Mouse (Mus musculus): ENCODE results near the gene Gatad2b.

The Gatad2b gene

GRCm38 (mm10) chr3:90381727-90382126, 88.7 kb downstream of the Gatad2b start:
- no peak for DNase-seq (ENCODE audit: low read depth)

- DNase-seq (ENCODE audit: low read depth), result peak; percentile 58
Measured at GRCm38 (mm10) chr3:90383690-90384089, 90.7 kb downstream of the Gatad2b start.

- DNase-seq (ENCODE audit: low read depth), result no peak
Measured at GRCm38 (mm10) chr3:90384851-90385375, 91.9 kb downstream of the Gatad2b start.

- no peak for DNase-seq (ENCODE audit: low read depth)
Measured at GRCm38 (mm10) chr3:90386817-90387216, 93.8 kb downstream of the Gatad2b start.

- DNase-seq (ENCODE audit: low read depth), result no peak
Measured at GRCm38 (mm10) chr3:90387483-90387882, 94.5 kb downstream of the Gatad2b start.

- DNase-seq (ENCODE audit: low read depth), result no peak
Measured at GRCm38 (mm10) chr3:90388192-90388591, 95.2 kb downstream of the Gatad2b start.

GRCm38 (mm10) chr3:90388726-90389510, 95.9 kb downstream of the Gatad2b start:
- no peak for DNase-seq (ENCODE audit: low read depth)

GRCm38 (mm10) chr3:90389511-90390490, 96.8 kb downstream of the Gatad2b start, which contains the start of gene Slc27a3:
Gene Slc27a3 (minus strand): TSS chr3:90389938.
- DNase-seq (ENCODE audit: low read depth), result no peak

- DNase-seq (ENCODE audit: low read depth), result no peak
Measured at GRCm38 (mm10) chr3:90391004-90391403, 98.0 kb downstream of the Gatad2b start.

- no peak for DNase-seq (ENCODE audit: low read depth)
Measured at GRCm38 (mm10) chr3:90391941-90392340, 99.0 kb downstream of the Gatad2b start.

GRCm38 (mm10) chr3:90392661-90393060, 99.7 kb downstream of the Gatad2b start:
- no peak for DNase-seq (ENCODE audit: low read depth)

GRCm38 (mm10) chr3:90395629-90396028, 102.7 kb downstream of the Gatad2b start:
- no peak for DNase-seq (ENCODE audit: low read depth)

- no peak for DNase-seq (ENCODE audit: low read depth)
Measured at GRCm38 (mm10) chr3:90400993-90401392, 108.0 kb downstream of the Gatad2b start.

- DNase-seq (ENCODE audit: low read depth), result no peak
Measured at GRCm38 (mm10) chr3:90404121-90404520, 111.1 kb downstream of the Gatad2b start.

- no peak for DNase-seq (ENCODE audit: low read depth)
Measured at GRCm38 (mm10) chr3:90404609-90405008, 111.6 kb downstream of the Gatad2b start.

GRCm38 (mm10) chr3:90406414-90406813, 113.4 kb downstream of the Gatad2b start:
- DNase-seq (ENCODE audit: low read depth), result no peak

GRCm38 (mm10) chr3:90408721-90409120, 115.7 kb downstream of the Gatad2b start:
- DNase-seq (ENCODE audit: low read depth), result no peak

GRCm38 (mm10) chr3:90412312-90413010, 119.5 kb downstream of the Gatad2b start:
- DNase-seq (ENCODE audit: low read depth), result peak; percentile 40

- no peak for DNase-seq (ENCODE audit: low read depth)
Measured at GRCm38 (mm10) chr3:90413011-90413396, 120.0 kb downstream of the Gatad2b start.

Measured in c-Kit-positive CD71-negative TER-119-negative erythroid progenitor cells, embryonic 14.5 days (primary cell).